Mouse (Mus musculus) frontal cortex, postnatal 36 days (tissue): ENCODE measurements around the gene Mast4.

ENCODE experiments used
- DNase-seq, 2 experiments: peaks; one replicate each; pipeline ENCODE4 v3.0.0; 2022; ENCODE audit warnings: low spot score in 2 of 2

Gene Mast4

GRCm38 (mm10) chr13:103121796-103122792 lies 212.2 kb downstream of the Mast4 start:
- no peak for DNase-seq

GRCm38 (mm10) chr13:103120669-103121131 lies 213.6 kb downstream of the Mast4 start:
- DNase-seq, result peak; percentile 30 to 35

GRCm38 (mm10) chr13:103119728-103120127 lies 214.6 kb downstream of the Mast4 start:
- no peak for DNase-seq

GRCm38 (mm10) chr13:103115116-103115515 lies 219.2 kb downstream of the Mast4 start:
- DNase-seq, result no peak

- peak; percentile 34 to 58 for DNase-seq
Measured at GRCm38 (mm10) chr13:103114274-103114673, 220.0 kb downstream of the Mast4 start.

- peak; percentile 77 to 86 for DNase-seq
Measured at GRCm38 (mm10) chr13:103109872-103110271, 224.4 kb downstream of the Mast4 start.

GRCm38 (mm10) chr13:103107362-103107761 lies 226.9 kb downstream of the Mast4 start:
- DNase-seq, result no peak

GRCm38 (mm10) chr13:103102598-103102997 lies 231.7 kb downstream of the Mast4 start:
- DNase-seq, result peak; percentile 75 to 91

- DNase-seq, result peak; percentile 81 to 83
Measured at GRCm38 (mm10) chr13:103096346-103097150, 237.7 kb downstream of the Mast4 start.

GRCm38 (mm10) chr13:103095491-103095890 lies 238.8 kb downstream of the Mast4 start:
- no peak for DNase-seq

GRCm38 (mm10) chr13:103094595-103094994 lies 239.7 kb downstream of the Mast4 start:
- DNase-seq, result no peak

GRCm38 (mm10) chr13:103093713-103094112 lies 240.6 kb downstream of the Mast4 start:
- no peak for DNase-seq

- DNase-seq, result no peak
Measured at GRCm38 (mm10) chr13:103085540-103086121, 248.7 kb downstream of the Mast4 start.

GRCm38 (mm10) chr13:103082891-103083290 lies 251.4 kb downstream of the Mast4 start:
- no peak for DNase-seq

GRCm38 (mm10) chr13:103079806-103080205 lies 254.5 kb downstream of the Mast4 start:
- no peak for DNase-seq

GRCm38 (mm10) chr13:103078815-103079214 lies 255.5 kb downstream of the Mast4 start:
- no peak for DNase-seq

GRCm38 (mm10) chr13:103073461-103073860 lies 260.8 kb downstream of the Mast4 start:
- no peak for DNase-seq

- no peak for DNase-seq
Measured at GRCm38 (mm10) chr13:103071783-103072182, 262.5 kb downstream of the Mast4 start.

GRCm38 (mm10) chr13:103067581-103068166 lies 266.6 kb downstream of the Mast4 start:
- peak; percentile 26 to 35 for DNase-seq

GRCm38 (mm10) chr13:103065437-103065836 lies 268.9 kb downstream of the Mast4 start:
- DNase-seq, result no peak

- no peak for DNase-seq
Measured at GRCm38 (mm10) chr13:103061680-103062079, 272.6 kb downstream of the Mast4 start.
